Mouse (Mus musculus): ENCODE measurements at regions not wholly inside any gene's neighbourhood (a gene's known extent, or its start where the extent isn't known, plus 50 kb on each side); places are given as distances from the start of the nearest gene placed in this dataset.

GRCm38 (mm10) chr10:60936659-60937516 lies 105.5 kb upstream of the Unc5b start:
- H3K9me3 ChIP-seq (replicated peaks), result no peaks in the 10 kb centered on the region
- WGBS, result 23% methylated on average over 13 of the region's 13 CpGs
- peaks cover 36% of the 10 kb centered on the region for H3K4me1 ChIP-seq
- no peak overlapping the region for H3K9ac ChIP-seq (replicated peaks)
- ATAC-seq (ENCODE audit: low FRiP score), result no peak
- no peak overlapping the region for H3K27ac ChIP-seq (replicated peaks)
- no peak overlapping the region for H3K4me2 ChIP-seq
- H3K4me3 ChIP-seq (replicated peaks), result no peak overlapping the region
- no peaks in the 10 kb centered on the region for H3K27me3 ChIP-seq (replicated peaks)
- no peaks in the 10 kb centered on the region for H3K36me3 ChIP-seq

- no peaks in the 10 kb centered on the region for H3K9me3 ChIP-seq (replicated peaks)
- ATAC-seq (ENCODE audit: low FRiP score), result no peak
- H3K9ac ChIP-seq (replicated peaks), result no peak overlapping the region
- WGBS, result 37% methylated on average over 13 of the region's 13 CpGs
- H3K4me1 ChIP-seq, result peaks cover 29% of the 10 kb centered on the region
- no peak overlapping the region for H3K27ac ChIP-seq (replicated peaks)
- no peak overlapping the region for H3K4me2 ChIP-seq
- H3K4me3 ChIP-seq (replicated peaks), result no peak overlapping the region
- H3K27me3 ChIP-seq (replicated peaks), result no peaks in the 10 kb centered on the region
- no peaks in the 10 kb centered on the region for H3K36me3 ChIP-seq
Observed at GRCm38 (mm10) chr10:60934297-60935286, 103.2 kb upstream of the Unc5b start.

GRCm38 (mm10) chr10:60933891-60934290 lies 102.5 kb upstream of the Unc5b start:
- H3K4me1 ChIP-seq, result peaks cover 32% of the 10 kb centered on the region
- no peaks in the 10 kb centered on the region for H3K27me3 ChIP-seq (replicated peaks)
- H3K9ac ChIP-seq (replicated peaks), result no peak overlapping the region
- H3K9me3 ChIP-seq (replicated peaks), result no peaks in the 10 kb centered on the region
- ATAC-seq (ENCODE audit: low FRiP score), result no peak
- 14% methylated on average over 7 of the region's 7 CpGs for WGBS
- H3K4me3 ChIP-seq (replicated peaks), result no peak overlapping the region
- no peak overlapping the region for H3K4me2 ChIP-seq
- H3K27ac ChIP-seq (replicated peaks), result no peak overlapping the region
- no peaks in the 10 kb centered on the region for H3K36me3 ChIP-seq

GRCm38 (mm10) chr10:60932855-60933254 lies 101.5 kb upstream of the Unc5b start:
- H3K9me3 ChIP-seq (replicated peaks), result no peaks in the 10 kb centered on the region
- H3K27me3 ChIP-seq (replicated peaks), result no peaks in the 10 kb centered on the region
- no peak overlapping the region for H3K9ac ChIP-seq (replicated peaks)
- H3K4me2 ChIP-seq, result no peak overlapping the region
- peaks cover 32% of the 10 kb centered on the region for H3K4me1 ChIP-seq
- H3K27ac ChIP-seq (replicated peaks), result no peak overlapping the region
- no peak overlapping the region for H3K4me3 ChIP-seq (replicated peaks)
- no peak for ATAC-seq (ENCODE audit: low FRiP score)
- no peaks in the 10 kb centered on the region for H3K36me3 ChIP-seq
- WGBS, result 50% methylated on average over 3 of the region's 3 CpGs

GRCm38 (mm10) chr10:60931891-60932378 lies 100.6 kb upstream of the Unc5b start:
- H3K4me2 ChIP-seq, result no peak overlapping the region
- 50% methylated on average over 22 of the region's 22 CpGs for whole genome bisulfite sequencing
- H3K9ac ChIP-seq (replicated peaks), result no peak overlapping the region
- H3K9me3 ChIP-seq (replicated peaks), result no peaks in the 10 kb centered on the region
- no peaks in the 10 kb centered on the region for H3K36me3 ChIP-seq
- H3K4me3 ChIP-seq (replicated peaks), result no peak overlapping the region
- H3K27me3 ChIP-seq (replicated peaks), result no peaks in the 10 kb centered on the region
- no peak overlapping the region for H3K27ac ChIP-seq (replicated peaks)
- 0 out of 2 replicates have a peak, but pooled peaks have one; percentile 35 for ATAC-seq (ENCODE audit: low FRiP score)
- peaks cover 28% of the 10 kb centered on the region for H3K4me1 ChIP-seq

GRCm38 (mm10) chr10:60928646-60929045 lies 97.3 kb upstream of the Unc5b start:
- Histone ChIP-seq H3K9ac (replicated peaks) (no peak overlapping the region), H3K27ac (replicated peaks) (no peak overlapping the region), H3K36me3 (no peaks in the 10 kb centered on the region), H3K4me1 (peaks cover 13% of the 10 kb centered on the region), H3K9me3 (replicated peaks) (no peaks in the 10 kb centered on the region), H3K4me2 (no peak overlapping the region), H3K4me3 (replicated peaks) (no peak overlapping the region), H3K27me3 (replicated peaks) (no peaks in the 10 kb centered on the region)
- no peak for ATAC-seq (ENCODE audit: low FRiP score)
- 75% methylated on average over 7 of the region's 7 CpGs for WGBS

- Histone ChIP-seq H3K9me3 (replicated peaks) (no peaks in the 10 kb centered on the region), H3K27me3 (replicated peaks) (no peaks in the 10 kb centered on the region), H3K4me3 (replicated peaks) (no peak overlapping the region), H3K27ac (replicated peaks) (no peak overlapping the region), H3K36me3 (no peaks in the 10 kb centered on the region), H3K9ac (replicated peaks) (no peak overlapping the region), H3K4me1 (peaks cover 13% of the 10 kb centered on the region), H3K4me2 (no peak overlapping the region)
- 67% methylated on average over 8 of the region's 8 CpGs for WGBS
- ATAC-seq (ENCODE audit: low FRiP score), result no peak
Observed at GRCm38 (mm10) chr10:60928164-60928563, 96.8 kb upstream of the Unc5b start.

- Histone ChIP-seq H3K36me3 (no peaks in the 10 kb centered on the region), H3K4me1 (peaks cover 13% of the 10 kb centered on the region), H3K4me3 (replicated peaks) (no peak overlapping the region), H3K27me3 (replicated peaks) (no peaks in the 10 kb centered on the region), H3K9me3 (replicated peaks) (no peaks in the 10 kb centered on the region), H3K4me2 (no peak overlapping the region), H3K9ac (replicated peaks) (no peak overlapping the region), H3K27ac (replicated peaks) (no peak overlapping the region)
- 85% methylated on average over 12 of the region's 12 CpGs for WGBS
- no peak for ATAC-seq (ENCODE audit: low FRiP score)
Observed at GRCm38 (mm10) chr10:60926632-60927031, 95.3 kb upstream of the Unc5b start.

- H3K9ac ChIP-seq (replicated peaks), result no peak overlapping the region
- WGBS, result 16% methylated on average over 2 of the region's 2 CpGs
- H3K4me2 ChIP-seq, result no peak overlapping the region
- no peak overlapping the region for H3K27ac ChIP-seq (replicated peaks)
- no peaks in the 10 kb centered on the region for H3K27me3 ChIP-seq (replicated peaks)
- no peak overlapping the region for H3K4me3 ChIP-seq (replicated peaks)
- no peaks in the 10 kb centered on the region for H3K9me3 ChIP-seq (replicated peaks)
- H3K4me1 ChIP-seq, result peaks cover 13% of the 10 kb centered on the region
- no peak for ATAC-seq (ENCODE audit: low FRiP score)
- no peaks in the 10 kb centered on the region for H3K36me3 ChIP-seq
Observed at GRCm38 (mm10) chr10:60925644-60926043, 94.3 kb upstream of the Unc5b start.

GRCm38 (mm10) chr10:60925198-60925597 lies 93.8 kb upstream of the Unc5b start:
- H3K4me3 ChIP-seq (replicated peaks), result no peak overlapping the region
- WGBS, result 23% methylated on average over 2 of the region's 2 CpGs
- no peaks in the 10 kb centered on the region for H3K36me3 ChIP-seq
- no peak overlapping the region for H3K27ac ChIP-seq (replicated peaks)
- no peak overlapping the region for H3K9ac ChIP-seq (replicated peaks)
- no peaks in the 10 kb centered on the region for H3K9me3 ChIP-seq (replicated peaks)
- no peak overlapping the region for H3K4me2 ChIP-seq
- H3K27me3 ChIP-seq (replicated peaks), result no peaks in the 10 kb centered on the region
- peaks cover 13% of the 10 kb centered on the region for H3K4me1 ChIP-seq
- no peak for ATAC-seq (ENCODE audit: low FRiP score)

- no peak for ATAC-seq (ENCODE audit: low FRiP score)
- H3K9ac ChIP-seq (replicated peaks), result no peak overlapping the region
- no peak overlapping the region for H3K4me2 ChIP-seq
- WGBS, result 31% methylated on average over 11 of the region's 11 CpGs
- no peak overlapping the region for H3K4me3 ChIP-seq (replicated peaks)
- H3K4me1 ChIP-seq, result peaks cover 7% of the 10 kb centered on the region; the same call in 1 of the 2 replicates
- H3K27ac ChIP-seq (replicated peaks), result no peak overlapping the region
- H3K27me3 ChIP-seq (replicated peaks), result no peaks in the 10 kb centered on the region
- no peaks in the 10 kb centered on the region for H3K9me3 ChIP-seq (replicated peaks)
- H3K36me3 ChIP-seq, result no peaks in the 10 kb centered on the region
Observed at GRCm38 (mm10) chr10:60923806-60924205, 92.4 kb upstream of the Unc5b start.
